In genomic region chr2:32598506-32598905, GRCm38 (mm10) we compare ENCODE assay signal across 16 mouse cellular contexts. TPM values are rescaled to one million over a fixed set of nuclear protein-coding genes. Genes with fewer than 3 reads are reported as not detected.
DNase-seq lines count a peak whose midpoint lies in the region; ATAC-seq and TF ChIP-seq lines count a peak whose summit lies in the region.
"Had no signal": no experiment of that assay in that cellular context is flagged by ENCODE, and none has a peak within 500 bp of the region (broad histone marks: within the 10 kb centered on the region; RNA-seq: fewer than 3 reads in every experiment).

No protein-coding gene starts in this region.

- no peak overlapping the region for H3K4me2 ChIP-seq in lung, postnatal 0 days (replicated peaks; ENCODE audit: low read depth, low read length)
- H3K4me2 ChIP-seq: hindbrain, embryonic 15.5 days; neural tube, embryonic 12.5 days; stomach, embryonic 15.5 days had no signal

- 69% methylated on average over 8 of the region's 8 CpGs for WGBS in lung, postnatal 0 days

- peak overlapping the region; percentile 16; the same call in 1 of the 2 replicates for H3K27ac ChIP-seq in brown adipose tissue, adult 24 weeks (replicated peaks; ENCODE audit: low read depth, low read length)
- no peak overlapping the region for H3K27ac ChIP-seq in lung, postnatal 0 days (ENCODE audit: low read length)
- H3K27ac ChIP-seq: hindbrain, embryonic 15.5 days; neural tube, embryonic 12.5 days; stomach, embryonic 15.5 days had no signal

- peaks cover 10% of the 10 kb centered on the region for H3K4me1 ChIP-seq in brown adipose tissue, adult 24 weeks (ENCODE audit: control insufficient read depth, insufficient read depth, insufficient read length, low read length)
- H3K4me1 ChIP-seq in lung, postnatal 0 days (ENCODE audit: insufficient read depth, low read depth, low read length): 0 out of 2 replicates have a peak, but pooled peaks cover 10% of the 10 kb centered on the region
- H3K4me1 ChIP-seq: hindbrain, embryonic 15.5 days; neural tube, embryonic 12.5 days had no signal

- TF ChIP-seq EP300 in lung, postnatal 0 days (IDR thresholded peaks at IDR 0.05): no peak

- no peaks in the 10 kb centered on the region for H3K9me3 ChIP-seq in lung, postnatal 0 days (ENCODE audit: low read length)
- H3K9me3 ChIP-seq: hindbrain, embryonic 15.5 days; neural tube, embryonic 12.5 days; stomach, embryonic 15.5 days had no signal

- TF ChIP-seq CTCF in lung, postnatal 0 days (IDR thresholded peaks at IDR 0.05): no peak

- H3K4me3 ChIP-seq in brown adipose tissue, adult 24 weeks (ENCODE audit: insufficient read depth, low read depth, low read length): no peak overlapping the region
- no peak overlapping the region for H3K4me3 ChIP-seq in lung, postnatal 0 days (ENCODE audit: low read depth, low read length)
- H3K4me3 ChIP-seq: hindbrain, embryonic 15.5 days; neural tube, embryonic 12.5 days; stomach, embryonic 15.5 days had no signal

- H3K27me3 ChIP-seq in lung, postnatal 0 days (replicated peaks; ENCODE audit: insufficient read depth, low read length): no peaks in the 10 kb centered on the region
- H3K27me3 ChIP-seq: hindbrain, embryonic 15.5 days; neural tube, embryonic 12.5 days; stomach, embryonic 15.5 days had no signal

- DNase-seq in cerebellum, adult 11 months: peak; percentile 65
- DNase-seq in kidney, postnatal 10 days: peak; percentile 79
- DNase-seq in kidney, adult 8-10 months: no peak
- DNase-seq in cerebellum, postnatal 36 days: peak; percentile 69 to 73
- DNase-seq in layer of hippocampus, postnatal 14 days (ENCODE audit: low spot score in 2 of 2): no peak
- no peak for DNase-seq in lung, postnatal 0 days (ENCODE audit: low spot score)
- DNase-seq: kidney, adult 18-20 months; lung, adult 2 months; thymus, postnatal 25 days had no signal

- ATAC-seq in cerebellum, adult (ENCODE audit: insufficient number of reproducible peaks, low FRiP score, low TSS enrichment): no peak
- no peak for ATAC-seq in lung, postnatal 0 days
- ATAC-seq: midbrain, embryonic 16.5 days had no signal

- H3K9ac ChIP-seq in lung, postnatal 0 days (replicated peaks; ENCODE audit: low read depth): no peak overlapping the region
- H3K9ac ChIP-seq: hindbrain, embryonic 15.5 days; neural tube, embryonic 12.5 days; stomach, embryonic 15.5 days had no signal

- H3K36me3 ChIP-seq in lung, postnatal 0 days (ENCODE audit: insufficient read depth, low read length): 0 out of 2 replicates have a peak, but pooled peaks cover 20% of the 10 kb centered on the region

RNA-seq across cellular contexts. Expression of gene St6galnac6, which starts 1.0 kb away (rescaled TPM):
- polyA plus RNA-seq in brown adipose tissue, adult 24 weeks (2012; ENCODE audit: insufficient read depth, insufficient read length, missing spikeins): 79.5 and 87.3 TPM in 2 replicates
- total RNA-seq in layer of hippocampus, postnatal 14 days (2021): 100 to 1,000 TPM in 1 of 2 experiments, 10 to 100 TPM in 1; 99.0 to 106 TPM
- 13.4 and 14.4 TPM in 2 replicates for polyA plus RNA-seq in lung, postnatal 0 days (2015; fragmentation: Nextera tagmentation; extraction: Ambion mirVana)

RNA-seq across cellular contexts. Expression of gene St6galnac4, which starts 11.6 kb away (rescaled TPM):
- polyA plus RNA-seq in brown adipose tissue, adult 24 weeks (2012; ENCODE audit: insufficient read depth, insufficient read length, missing spikeins): 2.4 and 3.0 TPM in 2 replicates
- total RNA-seq in layer of hippocampus, postnatal 14 days (2021): 10 to 100 TPM; 41.7 to 42.1 TPM
- polyA plus RNA-seq in lung, postnatal 0 days (2015; fragmentation: Nextera tagmentation; extraction: Ambion mirVana): 32.0 and 38.9 TPM in 2 replicates

RNA-seq across cellular contexts. Expression of gene 9430097D07Rik, which starts 23.0 kb away (rescaled TPM):
- not detected in 2 replicates for polyA plus RNA-seq in brown adipose tissue, adult 24 weeks (2012; ENCODE audit: insufficient read depth, insufficient read length, missing spikeins)
- total RNA-seq in layer of hippocampus, postnatal 14 days (2021): under 1 TPM; 0.44 to 0.93 TPM
- not detected in 2 replicates for polyA plus RNA-seq in lung, postnatal 0 days (2015; fragmentation: Nextera tagmentation; extraction: Ambion mirVana)
- total RNA-seq: megakaryocyte progenitor cell, adult 5-6 weeks had no signal
- polyA plus RNA-seq: lung, adult 2 months had no signal

RNA-seq across cellular contexts. Expression of gene Ak1, which starts 23.1 kb away (rescaled TPM):
- 87.5 and 109 TPM in 2 replicates for polyA plus RNA-seq in brown adipose tissue, adult 24 weeks (2012; ENCODE audit: insufficient read depth, insufficient read length, missing spikeins)
- total RNA-seq in layer of hippocampus, postnatal 14 days (2021): 100 to 1,000 TPM; 124 to 125 TPM
- 31.7 and 36.3 TPM in 2 replicates for polyA plus RNA-seq in lung, postnatal 0 days (2015; fragmentation: Nextera tagmentation; extraction: Ambion mirVana)

RNA-seq across cellular contexts. Expression of gene Pip5kl1, which starts 23.9 kb away (rescaled TPM):
- polyA plus RNA-seq in brown adipose tissue, adult 24 weeks (2012; ENCODE audit: insufficient read depth, insufficient read length, missing spikeins): not detected in 2 replicates
- 1 to 10 TPM; 4.4 to 7.2 TPM for total RNA-seq in layer of hippocampus, postnatal 14 days (2021)
- not detected in 2 replicates for polyA plus RNA-seq in lung, postnatal 0 days (2015; fragmentation: Nextera tagmentation; extraction: Ambion mirVana)
- total RNA-seq: megakaryocyte progenitor cell, adult 5-6 weeks had no signal

Comparison
In these comparisons a context has a peak if more than half of its experiments do, and no peak if none do; other contexts are left out.
1. DNase-seq: peak in cerebellum, adult 11 months (single experiment), kidney, postnatal 10 days (single experiment) and cerebellum, postnatal 36 days (2 of 2); none in kidney, adult 8-10 months (0 of 2), layer of hippocampus, postnatal 14 days (0 of 2) and lung, postnatal 0 days (single experiment).